Mouse (Mus musculus) gonadal fat pad, adult 2 months (tissue): ENCODE results near the gene Nudt2. TPM values are rescaled to one million over a fixed set of nuclear protein-coding genes. Genes with fewer than 3 reads are reported as not detected.

Experiments used
- DNase-seq: peaks from one replicate; pipeline ENCODE4 v3.0.0-alpha.2; 2012; ENCODE audit warnings: low read depth
- polyA plus RNA-seq: library from polyadenylated mRNA; depleted of rRNA; stranded (reverse); fragments of >200 nt; gene quantifications from 2 replicates; pipeline ENCODE4 v1.2.3, GENCODE M21; 2012

Gene Nudt2
- polyA plus RNA-seq, 1 experiment, result 23.6 TPM

DNA sequence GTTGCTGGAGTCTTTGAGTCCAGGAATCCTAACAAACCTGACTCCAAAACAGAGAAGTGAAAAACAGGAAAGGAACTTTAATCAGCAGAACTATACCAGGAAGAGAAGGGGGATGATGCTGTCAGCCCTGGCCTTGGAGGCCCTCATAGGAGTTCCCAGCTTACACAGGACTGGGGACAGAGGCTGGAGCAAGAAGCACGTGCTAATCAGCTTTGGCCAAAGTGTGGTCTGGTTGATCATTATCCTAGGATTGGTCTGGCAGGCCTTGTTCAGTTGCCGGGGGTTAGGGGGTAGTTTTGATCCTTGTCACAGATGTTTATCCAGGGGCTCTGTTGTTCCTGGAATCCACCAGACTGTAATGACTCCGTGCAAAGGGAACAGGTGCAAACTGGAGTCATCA is 29.4 kb downstream of the Nudt2 start:
- no peak for DNase-seq

DNA sequence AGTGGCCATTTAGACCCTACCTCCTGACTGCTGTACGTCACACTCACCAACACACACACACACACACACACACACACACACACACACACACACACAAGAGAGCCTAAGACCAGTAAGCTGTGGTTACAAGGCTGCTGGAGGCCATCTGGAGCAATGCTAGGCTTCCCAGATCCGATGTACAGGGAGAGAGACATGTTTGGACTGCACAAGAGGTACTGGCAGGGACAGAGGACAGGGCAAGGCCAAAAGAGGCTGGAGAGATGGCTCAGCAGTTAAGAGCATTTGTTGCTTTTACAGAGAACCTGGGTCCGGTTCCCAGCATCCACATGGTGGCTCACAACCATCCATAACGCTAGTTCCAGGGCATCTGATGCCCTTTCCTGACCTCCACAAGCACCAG is 30.1 kb downstream of the Nudt2 start:
- no peak for DNase-seq

DNA sequence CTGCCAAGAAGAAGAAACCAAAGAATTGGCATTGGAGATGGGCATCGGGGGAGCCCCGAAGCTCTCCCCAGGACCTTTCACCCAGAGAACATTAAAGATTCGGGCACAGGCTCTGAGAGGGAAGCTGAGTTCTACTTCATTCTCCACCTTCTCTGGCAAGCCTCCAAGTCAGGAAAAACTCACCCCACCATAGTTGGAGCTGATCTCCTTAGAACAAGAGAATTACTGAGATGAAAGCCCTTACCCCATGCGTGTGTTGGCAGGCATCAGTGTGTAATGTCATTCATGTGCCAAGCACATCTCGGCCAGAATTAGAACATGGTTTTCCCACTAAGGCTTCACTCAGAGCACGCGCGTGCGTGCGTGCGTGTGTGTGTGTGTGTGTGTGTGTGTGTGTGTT is 30.9 kb downstream of the Nudt2 start:
- DNase-seq, result no peak

DNA sequence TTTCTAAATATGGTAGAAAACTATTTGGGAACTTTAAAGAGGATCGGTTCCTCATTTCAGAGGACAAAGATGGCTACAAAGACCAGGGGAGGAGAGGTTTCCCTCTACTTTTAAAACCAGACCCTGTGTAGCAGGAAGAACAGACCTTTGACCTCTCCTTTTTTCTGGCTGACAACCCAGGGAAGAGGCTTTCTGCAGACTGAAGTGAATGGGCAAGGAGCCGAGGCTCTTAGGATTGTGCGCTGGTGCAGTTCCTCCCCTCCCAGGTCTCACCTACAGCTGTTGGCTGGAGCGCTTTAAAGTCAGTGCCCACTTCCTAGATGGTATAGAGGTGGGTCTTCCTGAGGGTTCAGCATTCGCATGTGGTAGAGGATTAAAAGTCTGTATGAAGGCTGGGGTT is 32.1 kb downstream of the Nudt2 start:
- no peak for DNase-seq

DNA sequence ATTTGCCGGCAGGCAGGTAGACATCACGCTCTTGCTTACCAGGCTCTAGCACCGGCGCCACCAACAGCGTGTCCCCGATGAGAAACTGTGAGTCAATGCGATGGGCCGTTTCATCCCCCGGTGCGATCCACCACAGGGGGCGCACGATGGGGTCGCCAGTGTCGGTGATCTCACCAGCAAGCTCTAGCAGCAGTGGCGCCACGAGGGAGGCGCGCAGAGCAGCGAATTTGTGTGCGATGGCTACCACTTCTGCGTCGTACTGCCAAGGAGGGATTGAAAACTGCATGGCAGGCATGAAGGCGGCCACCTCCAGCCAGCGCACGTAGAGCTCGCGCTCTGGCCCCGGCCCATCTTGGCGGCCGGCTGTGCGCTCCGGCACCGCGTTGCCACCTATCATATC is 32.6 kb downstream of the Nudt2 start:
- DNase-seq, result no peak

DNA sequence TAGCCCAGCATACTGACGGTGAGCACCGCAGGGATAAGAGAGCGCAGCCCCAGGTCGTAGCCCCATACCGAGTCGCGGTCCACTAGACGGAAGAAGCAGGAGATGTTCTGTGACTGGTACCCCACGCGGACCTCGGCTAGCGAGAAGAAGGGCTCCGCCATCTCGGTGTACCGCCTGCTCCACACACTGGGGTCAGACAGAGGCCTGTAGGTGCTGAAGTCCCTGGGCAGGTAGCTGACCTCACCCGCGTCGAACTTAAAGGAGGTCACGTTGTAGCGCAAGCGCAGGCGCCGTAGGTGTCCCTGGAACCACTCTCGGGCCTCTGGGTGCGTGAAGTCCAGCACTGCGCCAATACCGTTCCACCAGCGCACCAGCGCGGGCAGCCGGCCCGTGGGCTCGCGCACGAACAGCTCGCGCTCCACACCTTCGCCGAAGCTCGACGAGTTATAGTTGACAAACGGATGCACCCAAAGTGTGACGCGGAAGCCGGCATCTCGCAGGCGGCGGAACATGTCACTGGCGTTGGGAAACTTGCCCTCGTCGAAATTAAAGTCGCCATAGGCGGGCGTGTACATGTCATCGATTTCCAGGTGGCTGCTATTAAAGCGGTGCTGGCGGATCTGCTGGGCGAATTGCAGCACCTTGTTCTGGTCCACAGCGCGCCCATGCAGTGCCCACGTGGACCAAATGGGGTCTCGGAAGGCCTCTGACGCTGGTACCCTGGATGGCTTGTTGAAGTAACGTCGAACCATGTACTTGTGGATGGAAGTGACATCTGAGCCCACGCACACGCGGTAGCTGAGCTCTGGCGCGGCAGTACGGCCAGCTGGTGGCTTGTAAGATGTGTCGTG is 33.3 kb downstream of the Nudt2 start:
- DNase-seq, result no peak

DNA sequence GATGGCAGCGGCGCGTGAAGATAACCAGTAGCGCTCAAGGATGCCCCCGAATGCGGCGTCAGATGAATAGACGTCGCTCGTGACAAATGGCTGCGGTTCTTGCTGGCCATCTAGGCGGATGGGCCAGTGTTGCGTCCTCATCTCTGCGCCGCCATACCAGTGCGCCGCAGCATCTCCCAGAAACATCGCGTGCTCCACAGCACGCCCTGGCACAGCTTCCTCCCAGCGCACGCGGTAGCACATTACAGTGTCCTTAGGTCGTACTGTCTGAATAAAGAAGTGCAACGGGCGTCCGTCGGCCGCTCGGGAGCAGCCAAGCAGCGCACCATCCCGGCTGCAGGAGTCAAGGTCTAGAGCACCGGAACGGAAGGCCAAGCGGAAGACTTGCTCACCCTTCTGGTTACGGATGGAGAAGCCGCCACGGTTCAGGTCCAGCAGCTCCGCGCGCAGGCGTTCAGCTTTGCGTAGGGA is 34.0 kb downstream of the Nudt2 start:
- no peak for DNase-seq

DNA sequence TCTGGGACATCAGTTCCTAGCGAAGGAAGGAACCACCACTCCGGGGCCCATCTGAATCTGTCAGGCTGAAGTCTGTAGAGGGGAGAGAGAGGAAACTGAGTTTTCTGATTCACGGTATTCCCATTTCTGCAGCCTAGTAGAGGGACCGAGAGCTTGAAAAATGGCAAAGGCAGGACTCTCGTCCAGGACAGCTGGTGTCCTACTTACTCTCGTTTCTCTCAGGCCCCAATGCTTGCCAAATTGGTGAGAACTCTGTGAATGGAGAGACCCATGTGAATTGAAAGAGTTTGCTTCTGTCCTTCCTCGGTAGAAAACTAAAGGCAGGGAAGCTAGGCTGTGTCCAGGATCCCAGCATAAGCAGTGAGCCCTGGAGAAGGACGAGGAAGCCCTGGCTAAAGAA is 34.7 kb downstream of the Nudt2 start:
- no peak for DNase-seq

DNA sequence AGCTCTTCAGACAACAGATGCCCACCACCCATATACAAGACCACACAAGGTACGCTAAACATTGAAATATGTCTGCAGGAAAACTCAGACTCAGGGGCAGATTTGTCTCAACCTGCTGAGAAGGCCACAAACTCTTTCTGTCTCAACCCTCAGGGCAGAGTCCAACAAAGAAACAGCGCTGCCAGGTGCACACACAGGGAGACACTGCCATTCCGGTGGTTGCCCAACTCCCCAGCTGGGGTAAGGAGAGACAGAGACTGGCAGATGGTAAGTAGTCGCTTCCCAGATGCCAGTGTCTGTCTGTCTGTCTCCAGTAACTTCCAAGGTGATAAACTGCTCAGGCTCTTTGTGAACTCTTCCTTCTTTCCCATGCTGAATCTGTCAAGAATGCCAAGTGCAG is 35.8 kb downstream of the Nudt2 start:
- DNase-seq, result no peak

DNA sequence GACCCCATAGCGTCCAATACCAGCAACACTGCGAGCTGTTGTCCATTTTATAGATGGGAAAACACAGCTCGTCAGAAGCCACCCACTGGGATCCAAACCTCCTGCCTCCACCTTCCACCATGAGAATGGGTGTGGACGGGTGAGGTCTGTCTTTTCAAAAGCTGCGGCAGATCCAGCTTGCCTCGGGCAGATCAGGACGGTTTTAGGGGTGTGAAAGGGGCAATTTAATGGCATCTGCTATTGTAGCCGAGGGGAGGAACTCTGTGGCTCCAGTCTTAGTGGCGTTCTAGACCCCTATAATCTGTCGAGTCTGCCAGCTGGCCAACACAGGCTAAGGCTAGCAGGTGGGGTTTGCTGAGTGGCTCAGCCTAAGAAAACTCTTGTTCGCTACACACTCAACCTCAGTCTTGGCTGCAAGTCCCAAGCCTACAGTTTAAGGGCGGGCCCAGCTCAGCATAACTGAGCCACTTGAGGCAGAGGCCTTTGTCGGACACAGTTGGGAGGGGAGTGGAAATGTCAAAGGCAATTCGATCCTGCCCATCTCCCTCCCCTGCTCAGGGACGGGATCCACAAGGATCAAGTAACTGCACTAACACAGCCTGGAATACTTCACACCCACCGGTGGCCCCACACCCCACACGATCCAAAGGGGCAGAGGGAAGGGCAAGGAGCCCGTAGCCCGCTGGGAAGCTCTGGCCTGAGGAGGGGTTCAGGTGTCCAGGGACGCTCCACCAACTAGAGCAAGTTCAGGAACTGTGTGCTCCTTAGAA is 37.4 kb downstream of the Nudt2 start:
- DNase-seq, result no peak

DNA sequence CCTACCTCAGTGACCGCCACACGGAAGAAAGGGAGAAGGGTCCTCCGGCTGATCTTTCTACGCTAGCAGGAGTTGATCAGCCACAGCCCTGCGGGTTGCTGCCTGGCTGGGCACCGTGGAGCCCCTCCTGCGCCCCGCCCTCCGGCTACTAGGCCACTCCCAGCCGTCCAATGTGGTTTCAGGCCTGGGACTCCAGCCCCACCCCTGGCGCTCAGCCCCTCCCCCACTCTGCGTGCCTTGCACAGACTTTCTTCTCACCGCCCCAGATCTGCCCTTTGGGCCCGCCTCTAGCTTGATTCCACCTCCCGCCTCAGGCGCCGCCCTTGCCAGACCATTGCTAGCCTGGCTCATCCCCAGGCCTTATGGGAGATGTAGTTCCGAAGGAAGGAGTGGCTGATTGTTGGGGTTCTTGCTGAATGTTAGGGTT is 38.0 kb downstream of the Nudt2 start, which contains the start of gene AI464131:
TSS of gene AI464131 (minus strand) at position 91 of the 427 bp plus-strand sequence.
- DNase-seq, result no peak

DNA sequence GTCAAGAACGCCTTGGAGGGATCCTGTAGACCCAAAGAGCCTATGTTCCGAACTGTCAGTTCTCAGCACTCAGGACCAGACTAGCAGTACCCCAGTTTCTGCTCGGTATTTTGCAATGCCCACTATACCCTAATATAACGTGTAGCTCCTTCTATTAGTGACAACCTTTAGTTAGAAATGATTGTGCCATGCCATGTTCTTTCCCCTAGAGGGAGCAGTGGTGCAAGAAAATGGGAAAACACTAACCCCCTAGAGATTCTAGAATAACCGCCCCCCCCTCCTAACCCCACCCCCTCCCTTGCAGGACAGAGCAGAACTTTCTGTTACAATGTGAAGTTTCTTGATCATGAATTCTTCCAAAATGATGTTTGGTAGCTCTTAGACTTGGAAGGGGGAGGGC is 39.4 kb downstream of the Nudt2 start:
- no peak for DNase-seq

DNA sequence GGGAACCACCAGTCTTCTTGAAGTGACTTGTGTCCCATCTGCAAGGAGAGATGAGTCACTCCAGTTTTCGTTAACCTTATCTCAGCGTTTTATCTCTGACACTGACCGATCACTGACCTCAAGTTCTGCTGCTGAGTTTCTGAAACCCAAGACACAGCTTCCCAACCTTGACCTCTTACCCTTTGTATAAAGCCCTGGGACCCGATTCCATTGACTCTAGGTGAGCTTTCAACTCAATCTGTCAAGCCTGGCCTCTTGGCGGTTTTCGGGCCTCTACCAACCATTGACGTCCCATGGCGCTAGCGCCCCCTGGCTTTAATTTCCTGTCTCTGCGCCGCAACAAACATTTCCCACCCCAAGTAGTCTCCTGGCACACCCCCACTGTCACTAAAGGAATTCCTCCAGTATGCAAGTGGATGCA is 40.2 kb downstream of the Nudt2 start:
- no peak for DNase-seq

DNA sequence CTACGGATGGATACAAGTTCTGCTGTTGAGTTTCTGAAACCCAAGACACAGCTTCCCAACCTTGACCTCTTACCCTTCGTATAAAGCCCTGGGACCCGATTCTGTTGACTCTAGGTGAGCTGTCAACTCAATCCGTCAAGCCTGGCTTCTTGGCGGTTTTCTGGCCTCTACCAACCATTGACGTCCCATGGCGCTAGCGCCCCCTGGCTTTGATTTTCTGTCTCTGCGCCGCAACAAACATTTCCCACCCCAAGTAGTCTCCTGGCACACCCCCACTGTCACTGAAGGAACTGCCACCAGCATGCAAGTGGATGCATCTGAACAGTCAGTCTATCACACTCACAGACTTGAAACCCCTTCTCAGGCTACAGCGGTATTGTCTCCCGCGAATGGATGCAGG is 41.2 kb downstream of the Nudt2 start:
- no peak for DNase-seq

DNA sequence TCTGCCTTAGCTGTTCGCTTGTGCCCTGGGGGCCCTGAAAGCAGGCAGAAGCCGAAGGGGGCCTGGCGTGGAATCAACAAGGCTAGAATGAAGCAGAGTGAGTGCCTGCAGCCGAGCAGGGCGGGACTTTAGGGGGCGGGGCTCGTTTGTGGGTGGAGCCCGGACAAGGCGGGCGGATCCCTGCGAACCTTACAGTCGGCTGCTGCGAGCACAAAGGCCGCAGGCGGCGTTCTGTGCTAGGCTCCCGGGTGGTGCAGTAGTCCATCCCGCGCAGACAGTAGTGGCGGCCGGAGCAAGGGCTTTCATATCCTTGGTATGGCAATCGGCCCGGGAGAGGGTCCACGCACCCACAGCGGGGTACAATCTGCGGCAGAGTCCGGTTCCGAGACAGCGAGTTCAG is 42.0 kb downstream of the Nudt2 start:
- no peak for DNase-seq

DNA sequence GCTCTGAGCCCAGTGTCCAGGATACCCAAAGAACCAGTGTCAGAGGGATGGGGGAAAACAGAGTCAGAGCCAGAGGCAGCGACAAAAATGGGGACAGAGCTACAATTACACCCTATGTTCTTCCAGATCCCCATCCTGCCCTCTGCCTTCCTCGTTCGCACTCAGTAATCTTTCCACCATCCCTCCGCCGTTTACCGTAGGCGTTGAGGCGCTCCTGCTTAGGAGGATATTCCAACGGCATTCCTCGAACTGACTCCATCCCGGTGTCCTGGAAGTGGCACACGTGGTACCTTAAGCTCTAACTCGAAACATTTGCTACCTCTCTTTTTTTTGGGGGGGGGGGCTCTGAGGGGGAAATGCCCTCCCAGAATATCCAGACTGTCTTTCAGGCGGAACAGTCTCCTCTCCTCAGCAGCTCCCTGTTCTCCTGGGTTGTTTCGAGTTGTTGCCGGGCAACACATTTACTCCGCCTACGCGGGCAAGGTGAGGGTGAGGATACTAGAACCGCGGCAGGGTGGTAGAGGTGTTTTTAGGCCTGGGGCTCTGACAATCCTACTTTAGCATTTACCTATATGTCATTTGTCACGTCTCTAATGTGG is 42.5 kb downstream of the Nudt2 start:
- no peak for DNase-seq

DNA sequence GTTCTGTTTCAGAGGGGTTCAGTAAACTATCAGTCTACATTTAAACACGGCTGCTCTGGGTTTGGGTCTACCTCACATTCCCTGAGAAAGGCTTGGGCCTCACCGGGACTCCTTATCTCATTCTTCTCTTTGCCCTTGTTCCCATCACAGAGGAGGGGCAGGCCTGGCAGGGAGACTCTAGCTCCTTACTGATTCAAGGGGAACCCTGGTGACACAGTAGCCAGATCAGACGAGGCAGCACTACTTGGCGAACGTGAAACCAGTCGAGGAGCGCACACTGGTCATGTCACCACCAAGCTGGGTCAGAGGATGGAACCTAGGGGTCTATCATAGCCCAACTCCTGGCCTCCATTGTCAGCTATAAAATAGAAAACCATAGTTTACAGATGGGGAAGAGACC is 43.0 kb downstream of the Nudt2 start:
- no peak for DNase-seq

DNA sequence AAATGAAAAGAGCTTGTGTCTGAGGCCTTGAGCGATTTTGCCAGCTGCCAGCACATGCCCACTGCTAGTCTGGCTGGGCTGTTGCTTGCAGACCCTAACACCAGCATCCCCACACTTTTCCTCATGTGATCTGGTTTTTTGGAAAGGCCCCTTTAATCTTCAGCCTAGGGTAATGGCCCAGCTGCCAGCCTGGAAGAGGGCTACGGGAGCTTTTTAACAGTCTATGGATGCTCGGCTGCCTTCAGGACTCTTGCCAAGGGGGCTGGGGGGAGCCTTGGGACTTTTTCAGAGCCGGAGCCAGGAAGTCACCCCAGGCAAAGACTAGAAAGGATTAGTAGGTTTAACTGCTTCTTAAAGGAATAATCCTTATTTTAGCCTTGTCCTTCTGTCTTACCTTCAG is 48.4 kb downstream of the Nudt2 start:
- no peak for DNase-seq

DNA sequence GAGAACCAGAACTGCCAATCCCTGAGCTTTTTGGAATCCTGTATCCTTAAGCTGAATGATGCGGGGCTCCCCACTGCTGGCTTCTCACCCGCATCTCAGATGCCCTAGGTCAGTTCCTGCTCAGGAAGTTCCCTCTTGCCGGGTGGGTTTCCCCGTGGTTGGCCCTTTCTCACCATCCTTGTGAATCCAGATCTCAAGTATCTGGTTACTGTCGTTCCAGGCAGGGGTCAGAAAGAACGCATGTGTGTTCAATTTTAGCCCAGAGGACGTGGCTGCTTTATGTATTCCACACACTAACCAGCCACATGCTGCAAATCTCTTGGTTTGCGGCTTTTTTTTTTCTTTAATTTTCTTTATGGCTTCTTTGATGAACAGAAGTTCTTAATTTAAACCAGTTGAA is 48.8 kb downstream of the Nudt2 start:
- no peak for DNase-seq

DNA sequence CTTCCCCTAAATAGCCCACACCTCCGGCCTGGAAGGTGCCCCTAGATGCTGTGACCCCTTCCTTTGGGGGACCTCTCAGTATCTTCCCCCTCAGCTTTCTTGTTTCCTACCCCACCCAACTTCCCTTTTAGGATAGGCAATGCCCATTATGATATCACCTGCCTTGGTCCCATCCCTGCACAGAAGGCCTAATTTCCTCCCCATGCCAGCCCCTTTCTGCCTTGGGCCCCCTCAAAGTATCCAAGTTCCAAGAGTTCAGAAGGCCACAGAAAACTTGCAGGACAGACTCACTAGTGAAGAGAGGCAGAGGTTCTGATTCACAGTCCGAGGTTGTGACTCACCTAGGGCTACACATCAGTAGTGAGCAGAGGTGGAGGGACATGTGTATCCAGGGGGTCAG is 52.3 kb downstream of the Nudt2 start, which contains the start of gene 1110017D15Rik:
TSS of gene 1110017D15Rik (minus strand) at position 101 of the 400 bp plus-strand sequence.
- DNase-seq, result no peak

DNA sequence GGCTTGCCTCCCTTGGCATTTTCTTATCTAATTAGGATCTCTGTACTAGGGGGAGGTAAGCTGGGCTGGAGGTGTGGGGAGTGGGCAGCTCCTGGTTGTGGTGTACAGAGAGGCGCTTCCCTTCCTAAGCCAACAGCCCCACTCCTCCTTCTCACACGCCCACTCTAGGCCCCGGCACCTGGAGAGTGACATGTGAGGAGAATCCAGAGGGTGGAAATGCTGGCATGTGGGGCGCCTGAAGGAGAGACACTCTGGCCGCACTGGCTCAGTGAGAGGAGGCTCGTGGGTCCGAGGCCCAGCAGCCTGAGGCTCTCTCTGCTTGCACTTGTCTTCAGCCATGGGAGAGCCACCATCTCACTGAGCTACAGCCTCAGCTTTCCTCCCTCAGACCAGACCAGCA is 53.4 kb downstream of the Nudt2 start:
- DNase-seq, result no peak

DNA sequence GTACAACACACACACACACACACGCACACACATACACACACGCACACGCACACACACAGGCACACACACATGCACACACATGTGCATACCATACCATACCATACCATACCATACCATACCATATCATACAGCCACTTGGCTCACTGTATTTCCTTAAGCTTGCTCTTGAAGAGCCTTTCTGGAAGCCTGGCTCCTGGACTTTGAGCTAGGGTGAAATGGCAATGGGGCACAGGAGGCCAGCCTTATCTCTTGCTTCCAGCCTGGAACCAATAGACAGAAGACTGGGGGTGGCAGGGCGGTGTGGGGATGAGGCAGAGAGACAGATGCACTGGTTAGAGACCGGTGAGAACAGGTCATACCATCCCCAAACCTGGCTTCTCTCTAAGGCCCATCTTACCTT is 54.2 kb downstream of the Nudt2 start:
- no peak for DNase-seq

DNA sequence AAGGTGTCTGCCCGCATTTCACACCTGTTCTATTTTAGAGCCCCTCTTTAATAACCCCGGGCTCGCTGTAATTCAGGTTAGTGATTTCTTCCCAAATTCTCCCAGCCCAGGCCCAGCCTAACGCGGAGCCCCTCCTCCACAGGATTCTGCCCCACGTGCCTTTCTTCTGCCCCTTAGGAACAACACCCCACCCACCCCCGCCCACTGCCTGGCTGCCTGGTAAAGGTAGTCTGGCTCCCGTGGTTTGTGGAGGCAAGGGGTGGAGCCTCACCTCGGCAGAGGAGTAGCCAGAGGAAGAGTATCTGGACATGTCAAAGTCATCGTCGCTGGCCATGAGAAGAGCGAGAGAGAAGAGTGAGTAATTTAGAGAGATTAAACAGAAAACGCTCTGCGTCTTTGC is 55.7 kb downstream of the Nudt2 start:
- DNase-seq, result no peak
